Mouse (Mus musculus) small intestine, adult 2 months (tissue): Measurements from ENCODE around the gene Slc16a1. TPM values are rescaled to one million over a fixed set of nuclear protein-coding genes. Genes with fewer than 3 reads are reported as not detected.
A peak's percentile ranks its signal among the peaks of the same experiment; 100 is the strongest.
"Not testable (repeated sequence)": the region's sequence is repeated elsewhere in the genome, so short reads cannot be mapped to it uniquely, and the experiment has no call there.

Experiments
- H3K27ac ChIP-seq: fragments of 200-500 bp; 2 replicates; pipeline ENCODE4 v1.5.1; 2012; ENCODE audit warnings: low read depth, low read length, control low read depth, inconsistent platforms; ENCODE audit not compliant: insufficient read depth
- H3K27me3 ChIP-seq: fragments of 200-500 bp; 2 replicates; pipeline ENCODE4 v1.6.1; 2012; ENCODE audit warnings: mild to moderate bottlenecking, moderate library complexity, low read length, inconsistent platforms; ENCODE audit not compliant: control insufficient read depth, insufficient read depth
- H3K36me3 ChIP-seq: fragments of 200-500 bp; 2 replicates; pipeline ENCODE4 v1.6.1; 2012; ENCODE audit warnings: mild to moderate bottlenecking, low read length, control low read depth, inconsistent platforms; ENCODE audit not compliant: control insufficient read depth, insufficient read depth
- H3K4me1 ChIP-seq: fragments of 200-500 bp; 2 replicates; pipeline ENCODE4 v1.6.1; 2012; ENCODE audit warnings: low read length, inconsistent platforms, mixed read lengths; ENCODE audit not compliant: control insufficient read depth, insufficient read depth, insufficient read length
- H3K4me3 ChIP-seq: fragments of 200-500 bp; 2 replicates; pipeline ENCODE4 v1.5.1; 2012; ENCODE audit warnings: low read depth, mild to moderate bottlenecking, control low read depth, inconsistent platforms, low read length, moderate library complexity
- CTCF ChIP-seq: fragments of 200-500 bp; IDR thresholded peaks from 2 replicates; pipeline ENCODE4 v1.5.1; 2012; ENCODE audit warnings: low read depth, mild to moderate bottlenecking, control low read depth, inconsistent platforms, low read length, moderate library complexity, mixed read lengths; ENCODE audit not compliant: insufficient replicate concordance, insufficient read length; ENCODE audit errors: extremely low read depth
- POLR2A ChIP-seq: fragments of 200-500 bp; IDR thresholded peaks from 2 replicates; pipeline ENCODE4 v1.6.1; 2012; ENCODE audit warnings: low read depth, mild to moderate bottlenecking, control low read depth, inconsistent platforms, low read length, moderate library complexity
- WGBS: fragments of 180-500 bp; shearing (Covaris S2); methylation state at CpG from one replicate; pipeline ENCODE4 v1.1.7; 2018; 5-methylcytosine and 5-hydroxymethylcytosine counted together
- polyA plus RNA-seq: library from polyadenylated mRNA; depleted of rRNA; stranded (reverse); fragments of >200 nt; gene quantifications from 2 replicates; pipeline ENCODE4 v1.2.3, GENCODE M21; 2012

The Slc16a1 gene
- polyA plus RNA-seq, 1 experiment: 17.1 TPM

DNA sequence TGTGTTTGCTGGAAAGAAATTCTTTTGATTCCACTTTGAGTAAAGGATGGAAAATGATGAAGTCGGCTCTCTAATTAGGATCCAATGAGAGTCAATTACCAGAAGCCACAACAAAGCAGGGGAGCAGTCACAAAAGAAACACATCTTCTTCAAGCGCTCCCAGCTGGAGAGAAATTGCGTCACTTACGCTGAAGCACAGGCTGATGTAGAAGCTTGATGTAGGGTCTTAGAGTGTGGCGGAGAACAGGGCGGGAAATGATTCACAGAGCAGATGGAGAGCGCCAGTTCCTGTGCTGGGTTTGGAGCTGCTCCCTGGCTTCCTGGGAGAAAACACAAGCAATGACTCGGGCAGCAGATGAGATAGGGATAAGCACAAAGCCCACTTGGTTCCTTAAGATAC, 40.4 kb downstream of the Slc16a1 start:
- H3K27ac ChIP-seq: no peak overlapping the region
- no peak overlapping the region for H3K4me3 ChIP-seq
- H3K36me3 ChIP-seq: no peaks in the 10 kb centered on the region
- no peaks in the 10 kb centered on the region for H3K27me3 ChIP-seq
- 87% methylated on average over 8 of the region's 8 CpGs for WGBS
- TF ChIP-seq POLR2A: no peak
- peaks cover 6% of the 10 kb centered on the region; the same call in 1 of the 2 replicates for H3K4me1 ChIP-seq

DNA sequence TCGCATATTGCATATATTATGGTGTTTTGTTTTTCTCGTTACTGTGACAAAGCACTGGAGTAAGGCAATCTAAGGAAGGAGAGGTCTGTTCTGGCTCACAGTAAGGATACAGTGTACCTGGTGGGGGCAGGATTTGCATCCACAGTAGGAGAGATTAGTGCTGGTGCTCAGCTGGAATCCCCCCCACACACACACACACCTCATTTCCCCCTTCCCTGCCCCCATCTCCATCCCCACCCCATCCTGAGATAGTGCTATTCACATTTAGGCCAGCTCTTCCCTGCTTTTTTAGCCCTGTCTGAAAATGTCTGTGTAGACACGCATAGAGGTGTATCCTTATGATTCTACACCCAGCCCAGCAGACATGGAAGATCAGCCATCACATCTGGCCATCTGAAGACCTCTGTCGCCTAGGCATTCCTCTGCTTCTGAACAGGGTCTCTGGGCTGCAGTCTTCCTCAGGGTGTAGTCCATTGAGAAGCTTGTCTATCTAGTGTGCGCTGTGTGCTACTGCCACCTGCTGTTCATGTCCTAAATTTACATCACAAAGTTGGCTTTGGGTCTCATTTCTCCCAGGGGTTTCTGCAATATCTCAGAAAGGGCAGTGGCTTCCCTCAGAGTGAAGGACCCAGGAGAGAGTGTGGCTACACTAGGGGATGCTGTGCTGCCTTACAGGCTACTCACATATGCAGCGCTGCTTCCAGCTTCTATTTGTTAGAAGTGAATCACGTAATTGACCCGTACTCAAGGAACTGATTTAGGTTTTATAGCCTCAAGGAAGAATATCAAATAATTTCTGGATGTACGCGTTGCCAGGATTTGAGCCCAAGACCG, 44.4 kb downstream of the Slc16a1 start:
- TF ChIP-seq CTCF (peak; percentile 73; the same call in 1 of the 2 replicates), POLR2A (no peak)
- Histone ChIP-seq H3K36me3 (no peaks in the 10 kb centered on the region), H3K27ac (no peak overlapping the region), H3K4me3 (no peak overlapping the region), H3K4me1 (no peaks in the 10 kb centered on the region), H3K27me3 (no peaks in the 10 kb centered on the region)
- WGBS: 54% methylated on average over 11 of the region's 11 CpGs

DNA sequence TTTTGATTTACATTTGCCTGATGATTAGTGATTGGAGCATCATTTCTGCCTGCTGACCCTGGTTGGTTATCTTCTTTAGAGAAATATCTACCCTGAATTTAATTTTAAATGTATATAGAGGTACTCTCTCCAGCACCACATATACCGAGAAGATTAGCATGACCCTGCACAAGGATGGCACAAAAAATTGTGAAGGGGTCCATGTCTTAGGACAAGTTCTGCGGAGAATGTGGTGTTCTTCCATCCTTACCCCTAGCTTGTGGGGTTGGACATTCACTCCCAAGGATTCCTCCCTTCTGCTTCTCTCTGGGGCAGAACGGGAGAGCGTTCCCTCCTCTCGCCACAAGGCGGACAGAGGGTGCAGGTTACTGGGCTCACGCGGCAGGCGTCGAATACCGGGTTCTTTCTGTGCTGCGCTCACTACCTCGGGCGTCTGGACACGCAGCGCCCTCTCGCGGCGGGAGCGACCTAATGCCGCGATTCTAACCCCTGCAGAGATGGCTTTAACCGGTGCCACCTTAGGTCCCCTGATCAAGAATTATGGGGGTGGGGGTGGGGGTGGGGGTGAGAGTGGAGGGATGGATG, 62.4 kb downstream of the Slc16a1 start:
- no peaks in the 10 kb centered on the region for H3K36me3 ChIP-seq
- no peak overlapping the region for H3K27ac ChIP-seq
- TF ChIP-seq CTCF (peak; percentile 90), POLR2A (no peak)
- H3K27me3 ChIP-seq: no peaks in the 10 kb centered on the region
- whole genome bisulfite sequencing: 8% methylated on average over 23 of the region's 23 CpGs
- H3K4me1 ChIP-seq: peaks cover 32% of the 10 kb centered on the region
- H3K4me3 ChIP-seq: no peak overlapping the region

GRCm38 (mm10) chr3:104701761-104702160, 63.3 kb downstream of the Slc16a1 start:
- Histone ChIP-seq H3K4me3 (no peak overlapping the region), H3K27me3 (no peaks in the 10 kb centered on the region), H3K27ac (no peak overlapping the region), H3K4me1 (peaks cover 32% of the 10 kb centered on the region), H3K36me3 (no peaks in the 10 kb centered on the region)
- TF ChIP-seq POLR2A (no peak), CTCF (no peak)
- 91% methylated on average over 1 of the region's 1 CpGs for whole genome bisulfite sequencing

DNA sequence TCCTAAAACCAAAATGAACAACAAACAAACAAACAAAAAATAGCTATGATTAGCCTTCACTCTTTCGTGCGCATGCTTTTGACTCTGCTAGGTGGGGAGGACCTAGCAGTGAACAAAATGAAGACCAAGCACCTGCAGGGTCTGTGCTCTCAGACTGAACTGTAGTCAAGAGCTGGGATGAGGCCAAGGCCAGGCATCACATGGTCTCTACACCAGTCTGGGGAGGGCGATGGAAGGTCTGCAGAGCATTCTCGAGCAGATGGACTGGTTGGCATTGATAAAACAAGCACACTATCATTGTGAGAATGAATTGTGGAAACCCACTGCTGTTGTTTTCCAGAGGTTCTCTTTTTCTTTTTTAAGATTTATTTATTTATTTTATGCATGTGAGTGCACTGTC, 65.5 kb downstream of the Slc16a1 start:
- Histone ChIP-seq H3K4me1 (peaks cover 19% of the 10 kb centered on the region), H3K27ac (no peak overlapping the region), H3K36me3 (no peaks in the 10 kb centered on the region), H3K27me3 (no peaks in the 10 kb centered on the region), H3K4me3 (no peak overlapping the region)
- WGBS: 88% methylated on average over 4 of the region's 4 CpGs
- TF ChIP-seq POLR2A (no peak), CTCF (no peak)

DNA sequence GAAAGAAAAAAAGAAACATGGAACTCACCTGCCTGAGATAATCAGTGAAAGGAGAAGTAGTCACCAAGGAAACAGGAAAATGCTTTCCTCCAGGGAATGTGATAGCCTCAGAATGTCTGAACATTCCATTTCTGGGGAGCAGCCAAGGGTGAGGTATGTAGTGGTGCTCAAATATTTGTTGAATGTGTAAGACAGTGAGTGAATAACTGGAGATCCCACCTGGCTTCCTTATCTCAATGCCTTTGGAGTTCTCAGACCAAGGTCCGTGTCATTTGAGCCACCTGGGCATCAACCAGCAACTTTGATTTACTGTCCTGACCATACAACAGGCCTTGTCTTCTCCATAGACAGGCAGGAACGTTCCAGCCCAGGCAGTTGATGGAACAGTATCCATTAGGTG, 68.0 kb downstream of the Slc16a1 start:
- H3K4me1 ChIP-seq: peaks cover 4% of the 10 kb centered on the region; the same call in 1 of the 2 replicates
- no peak overlapping the region for H3K27ac ChIP-seq
- no peak for TF ChIP-seq POLR2A
- no peak for TF ChIP-seq CTCF
- H3K27me3 ChIP-seq: no peaks in the 10 kb centered on the region
- 47% methylated on average over 2 of the region's 2 CpGs for WGBS
- H3K4me3 ChIP-seq: no peak overlapping the region
- no peaks in the 10 kb centered on the region for H3K36me3 ChIP-seq

GRCm38 (mm10) chr3:104706951-104707771, 68.7 kb downstream of the Slc16a1 start:
- not testable (repeated sequence) for H3K27me3 ChIP-seq, H3K36me3 ChIP-seq, H3K4me3 ChIP-seq, H3K4me1 ChIP-seq, H3K27ac ChIP-seq
- WGBS: 62% methylated on average over 6 of the region's 6 CpGs

DNA sequence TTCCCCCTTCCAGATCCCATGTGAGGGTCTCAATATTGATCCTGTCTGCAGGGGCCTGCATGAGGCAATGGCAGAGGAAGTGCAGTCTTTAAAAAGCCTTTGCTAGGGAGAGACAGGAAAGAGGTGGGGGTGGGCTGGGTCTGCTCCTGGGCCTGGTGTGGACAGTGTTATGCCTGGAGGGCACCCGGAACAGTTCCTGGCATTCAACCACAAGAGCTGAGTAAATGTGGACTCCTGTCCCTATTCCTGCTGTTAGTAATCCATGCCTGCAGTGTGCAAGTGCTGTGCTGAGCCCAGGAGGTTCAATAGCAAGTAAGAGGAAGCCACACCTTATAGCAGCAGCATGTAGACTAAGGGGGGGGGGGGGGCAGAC, 69.3 kb downstream of the Slc16a1 start:
- not testable (repeated sequence) for H3K27me3 ChIP-seq, H3K27ac ChIP-seq, H3K4me3 ChIP-seq, H3K4me1 ChIP-seq, H3K36me3 ChIP-seq
- WGBS: 70% methylated on average over 1 of the region's 1 CpGs
